ENCODE assay signal across 23 mouse cellular contexts in genomic region chr5:139432333-139432732, GRCm38 (mm10). TPM values are rescaled to one million over a fixed set of nuclear protein-coding genes. Genes with fewer than 3 reads are reported as not detected.
A peak's percentile ranks its signal among the peaks of the same experiment; 100 is the strongest.
DNase-seq lines count a peak whose midpoint lies in the region; ATAC-seq and TF ChIP-seq lines count a peak whose summit lies in the region.
"Had no signal": no experiment of that assay in that cellular context is flagged by ENCODE, and none has a peak within 500 bp of the region (broad histone marks: within the 10 kb centered on the region; RNA-seq: fewer than 3 reads in every experiment).

No protein-coding gene starts in this region.

- H3K9me3 ChIP-seq in limb, embryonic 12.5 days, result no peaks in the 10 kb centered on the region
- H3K9me3 ChIP-seq in limb, embryonic 10.5 days (replicated peaks), result no peaks in the 10 kb centered on the region
- no peaks in the 10 kb centered on the region for H3K9me3 ChIP-seq in forebrain, embryonic 15.5 days
- H3K9me3 ChIP-seq in midbrain, embryonic 16.5 days (replicated peaks; ENCODE audit: control insufficient read depth, low read length, poor library complexity, severe bottlenecking), result no peaks in the 10 kb centered on the region
- H3K9me3 ChIP-seq: embryonic facial prominence, embryonic 15.5 days; G1E; heart, embryonic 12.5 days; intestine, embryonic 15.5 days; limb, embryonic 15.5 days; liver, embryonic 15.5 days had no signal

- ATAC-seq in limb, embryonic 12.5 days (ENCODE audit: insufficient number of reproducible peaks, insufficient read depth, low FRiP score, low TSS enrichment, low read depth), result no peak
- no peak for ATAC-seq in forebrain, embryonic 15.5 days (replicated peaks)
- ATAC-seq in midbrain, embryonic 16.5 days, result no peak
- ATAC-seq: activated CD4-positive, CD25-positive, alpha-beta regulatory T cell, adult 4 months; intestine, embryonic 15.5 days had no signal

- no peak for TF ChIP-seq CTCF in gastrocnemius, adult 2 months (IDR thresholded peaks at IDR 0.05)

- peaks cover 38% of the 10 kb centered on the region for H3K4me1 ChIP-seq in limb, embryonic 12.5 days (replicated peaks)
- peaks cover 36% of the 10 kb centered on the region for H3K4me1 ChIP-seq in limb, embryonic 10.5 days
- peaks cover 78% of the 10 kb centered on the region for H3K4me1 ChIP-seq in forebrain, embryonic 15.5 days
- H3K4me1 ChIP-seq in midbrain, embryonic 16.5 days (ENCODE audit: control insufficient read depth, insufficient read depth, low read length), result peaks cover 44% of the 10 kb centered on the region

- H3K4me2 ChIP-seq in limb, embryonic 12.5 days, result no peak overlapping the region
- H3K4me2 ChIP-seq in forebrain, embryonic 15.5 days (replicated peaks), result no peak overlapping the region
- H3K4me2 ChIP-seq in midbrain, embryonic 16.5 days (ENCODE audit: low read length), result no peak overlapping the region
- H3K4me2 ChIP-seq: embryonic facial prominence, embryonic 15.5 days; heart, embryonic 12.5 days; intestine, embryonic 15.5 days; limb, embryonic 15.5 days; liver, embryonic 15.5 days had no signal

- 65% methylated on average over 6 of the region's 6 CpGs for WGBS in limb, embryonic 12.5 days
- WGBS in limb, embryonic 10.5 days, result 68% methylated on average over 6 of the region's 6 CpGs
- WGBS in forebrain, embryonic 15.5 days, result 22% methylated on average over 6 of the region's 6 CpGs
- 31% methylated on average over 6 of the region's 6 CpGs for WGBS in midbrain, embryonic 16.5 days

- no peak overlapping the region for H3K4me3 ChIP-seq in gastrocnemius, adult 2 months
- no peak overlapping the region for H3K4me3 ChIP-seq in limb, embryonic 12.5 days (replicated peaks)
- H3K4me3 ChIP-seq in limb, embryonic 10.5 days, result no peak overlapping the region
- no peak overlapping the region for H3K4me3 ChIP-seq in forebrain, embryonic 15.5 days
- H3K4me3 ChIP-seq in midbrain, embryonic 16.5 days (ENCODE audit: low read depth, low read length), result no peak overlapping the region
- H3K4me3 ChIP-seq: embryonic facial prominence, embryonic 15.5 days; heart, embryonic 12.5 days; intestine, embryonic 15.5 days; limb, embryonic 15.5 days; liver, embryonic 15.5 days had no signal

- no peak for DNase-seq in gastrocnemius, adult 2 months
- DNase-seq in gastrocnemius, adult 8-10 months (ENCODE audit: low spot score in 2 of 2), result no peak
- no peak for DNase-seq in limb, embryonic 10.5 days (ENCODE audit: low spot score)
- DNase-seq in natural killer cell, adult 2 months (ENCODE audit: low spot score in 2 of 2), result no peak
- no peak for DNase-seq in testis, postnatal 10 days (ENCODE audit: low spot score)
- DNase-seq: adrenal gland, postnatal 14 days; cerebellum, adult 2 months; cerebellum, postnatal 36 days; heart, postnatal 14 days; kidney, adult 9 months; kidney, postnatal 4 days; right cerebral cortex, postnatal 4 days had no signal

- no peaks in the 10 kb centered on the region; the same call in 1 of the 2 replicates for H3K36me3 ChIP-seq in limb, embryonic 12.5 days
- peaks cover 3% of the 10 kb centered on the region; the same call in 1 of the 2 replicates for H3K36me3 ChIP-seq in limb, embryonic 10.5 days
- H3K36me3 ChIP-seq in forebrain, embryonic 15.5 days, result no peaks in the 10 kb centered on the region
- H3K36me3 ChIP-seq in midbrain, embryonic 16.5 days (ENCODE audit: control insufficient read depth, insufficient read depth, low read length), result no peaks in the 10 kb centered on the region
- H3K36me3 ChIP-seq: embryonic facial prominence, embryonic 15.5 days; heart, embryonic 12.5 days; intestine, embryonic 15.5 days; limb, embryonic 15.5 days; liver, embryonic 15.5 days had no signal

- 0 out of 2 replicates have a peak overlapping the region, but pooled peaks have one; percentile 2 for H3K9ac ChIP-seq in limb, embryonic 12.5 days (replicated peaks)
- H3K9ac ChIP-seq in forebrain, embryonic 15.5 days (replicated peaks), result no peak overlapping the region
- H3K9ac ChIP-seq in midbrain, embryonic 16.5 days (ENCODE audit: low read depth, low read length), result 0 out of 2 replicates have a peak overlapping the region, but pooled peaks have one; percentile 25
- H3K9ac ChIP-seq: embryonic facial prominence, embryonic 15.5 days; heart, embryonic 12.5 days; intestine, embryonic 15.5 days; limb, embryonic 15.5 days; liver, embryonic 15.5 days had no signal

- H3K27me3 ChIP-seq in limb, embryonic 12.5 days, result no peaks in the 10 kb centered on the region
- no peaks in the 10 kb centered on the region for H3K27me3 ChIP-seq in limb, embryonic 10.5 days (ENCODE audit: low read depth, poor library complexity, severe bottlenecking)
- no peaks in the 10 kb centered on the region for H3K27me3 ChIP-seq in forebrain, embryonic 15.5 days
- H3K27me3 ChIP-seq in midbrain, embryonic 16.5 days (ENCODE audit: control insufficient read depth, insufficient read depth, low read depth, low read length), result no peaks in the 10 kb centered on the region
- H3K27me3 ChIP-seq: embryonic facial prominence, embryonic 15.5 days; intestine, embryonic 15.5 days; limb, embryonic 15.5 days; liver, embryonic 15.5 days had no signal

- intact Hi-C loops in gastrocnemius, adult 2 months (cut with DNase I), result no loop called here

- H3K27ac ChIP-seq in gastrocnemius, adult 2 months, result peak overlapping the region; percentile 38; the same call in 1 of the 2 replicates
- H3K27ac ChIP-seq in limb, embryonic 12.5 days, result no peak overlapping the region
- H3K27ac ChIP-seq in limb, embryonic 10.5 days, result no peak overlapping the region
- peak overlapping the region; percentile 47 for H3K27ac ChIP-seq in forebrain, embryonic 15.5 days (replicated peaks)
- H3K27ac ChIP-seq in midbrain, embryonic 16.5 days (ENCODE audit: low read length), result peak overlapping the region; percentile 2
- H3K27ac ChIP-seq: embryonic facial prominence, embryonic 15.5 days; intestine, embryonic 15.5 days; limb, embryonic 15.5 days; liver, embryonic 15.5 days; macrophage had no signal

RNA-seq across cellular contexts. Expression of gene Gper1, which starts 9.4 kb away (rescaled TPM):
- total RNA-seq in gastrocnemius, adult 2 months (2021), result 1 to 10 TPM; 1.3 to 2.7 TPM
- under 1 TPM; 0.24 to 0.77 (median 0.61) TPM for total RNA-seq in gastrocnemius, adult 8-10 months (2022)
- 1.7 and 1.9 TPM in 2 replicates for polyA plus RNA-seq in limb, embryonic 12.5 days (2016; fragmentation: Nextera tagmentation; extraction: Ambion mirVana)
- 0.19 and 0.39 TPM in 2 replicates for polyA plus RNA-seq in limb, embryonic 10.5 days (2016; fragmentation: Nextera tagmentation; extraction: Ambion mirVana)
- 7.3 and 8.2 TPM in 2 replicates for polyA plus RNA-seq in forebrain, embryonic 15.5 days (2015; fragmentation: Nextera tagmentation; extraction: Ambion mirVana)
- 9.4 TPM in 2 replicates for polyA plus RNA-seq in midbrain, embryonic 16.5 days (2015; fragmentation: Nextera tagmentation; extraction: Ambion mirVana)
- total RNA-seq: G1E had no signal
- polyA plus RNA-seq: activated CD4-positive, CD25-positive, alpha-beta regulatory T cell, adult 4 months; G1E; macrophage had no signal

RNA-seq across cellular contexts. Expression of gene C130050O18Rik, which starts 27.3 kb away (rescaled TPM):
- total RNA-seq in gastrocnemius, adult 2 months (2021), result under 1 TPM; 0.15 to 0.33 TPM
- under 1 TPM in 2 of 4 experiments, not detected in 2; 0.15 to 0.27 TPM for total RNA-seq in gastrocnemius, adult 8-10 months (2022)
- polyA plus RNA-seq in limb, embryonic 12.5 days (2016; fragmentation: Nextera tagmentation; extraction: Ambion mirVana), result 1.5 and 1.7 TPM in 2 replicates
- polyA plus RNA-seq in limb, embryonic 10.5 days (2016; fragmentation: Nextera tagmentation; extraction: Ambion mirVana), result 0.16 and 0.56 TPM in 2 replicates
- polyA plus RNA-seq in forebrain, embryonic 15.5 days (2015; fragmentation: Nextera tagmentation; extraction: Ambion mirVana), result 0.13 and 0.20 TPM in 2 replicates
- 0.14 and 0.39 TPM in 2 replicates for polyA plus RNA-seq in midbrain, embryonic 16.5 days (2015; fragmentation: Nextera tagmentation; extraction: Ambion mirVana)
- polyA plus RNA-seq: activated CD4-positive, CD25-positive, alpha-beta regulatory T cell, adult 4 months had no signal

RNA-seq across cellular contexts. Expression of gene 3110082I17Rik, which starts 28.0 kb away (rescaled TPM):
- total RNA-seq in gastrocnemius, adult 2 months (2021), result 10 to 100 TPM in 1 of 2 experiments, 1 to 10 TPM in 1; 7.9 to 10.3 TPM
- total RNA-seq in gastrocnemius, adult 8-10 months (2022), result 10 to 100 TPM in 1 of 4 experiments, 1 to 10 TPM in 3; 6.6 to 10.2 (median 9.1) TPM
- polyA plus RNA-seq in limb, embryonic 12.5 days (2016; fragmentation: Nextera tagmentation; extraction: Ambion mirVana), result 32.7 and 34.2 TPM in 2 replicates
- polyA plus RNA-seq in limb, embryonic 10.5 days (2016; fragmentation: Nextera tagmentation; extraction: Ambion mirVana), result 51.6 and 60.2 TPM in 2 replicates
- polyA plus RNA-seq in forebrain, embryonic 15.5 days (2015; fragmentation: Nextera tagmentation; extraction: Ambion mirVana), result 20.4 and 21.0 TPM in 2 replicates
- polyA plus RNA-seq in midbrain, embryonic 16.5 days (2015; fragmentation: Nextera tagmentation; extraction: Ambion mirVana), result 16.8 and 17.7 TPM in 2 replicates

RNA-seq across cellular contexts. Expression of gene Zfand2a, which starts 52.0 kb away (rescaled TPM):
- 10 to 100 TPM in 1 of 2 experiments, 1 to 10 TPM in 1; 8.5 to 10.3 TPM for total RNA-seq in gastrocnemius, adult 2 months (2021)
- total RNA-seq in gastrocnemius, adult 8-10 months (2022), result 10 to 100 TPM in 1 of 4 experiments, 1 to 10 TPM in 3; 7.8 to 11.4 (median 8.9) TPM
- 8.1 and 10.9 TPM in 2 replicates for polyA plus RNA-seq in limb, embryonic 12.5 days (2016; fragmentation: Nextera tagmentation; extraction: Ambion mirVana)
- 12.5 and 12.8 TPM in 2 replicates for polyA plus RNA-seq in limb, embryonic 10.5 days (2016; fragmentation: Nextera tagmentation; extraction: Ambion mirVana)
- polyA plus RNA-seq in forebrain, embryonic 15.5 days (2015; fragmentation: Nextera tagmentation; extraction: Ambion mirVana), result 14.2 and 17.5 TPM in 2 replicates
- 24.0 and 28.1 TPM in 2 replicates for polyA plus RNA-seq in midbrain, embryonic 16.5 days (2015; fragmentation: Nextera tagmentation; extraction: Ambion mirVana)

RNA-seq across cellular contexts. Expression of gene Gpr146, which starts 54.8 kb away (rescaled TPM):
- 10 to 100 TPM; 26.5 to 41.2 TPM for total RNA-seq in gastrocnemius, adult 2 months (2021)
- total RNA-seq in gastrocnemius, adult 8-10 months (2022), result 10 to 100 TPM; 20.9 to 28.6 (median 25.4) TPM
- polyA plus RNA-seq in limb, embryonic 12.5 days (2016; fragmentation: Nextera tagmentation; extraction: Ambion mirVana), result 1.7 and 2.3 TPM in 2 replicates
- polyA plus RNA-seq in limb, embryonic 10.5 days (2016; fragmentation: Nextera tagmentation; extraction: Ambion mirVana), result 2.2 and 2.3 TPM in 2 replicates
- polyA plus RNA-seq in forebrain, embryonic 15.5 days (2015; fragmentation: Nextera tagmentation; extraction: Ambion mirVana), result 1.3 and 1.5 TPM in 2 replicates
- 2.5 and 2.9 TPM in 2 replicates for polyA plus RNA-seq in midbrain, embryonic 16.5 days (2015; fragmentation: Nextera tagmentation; extraction: Ambion mirVana)

Comparison
In these comparisons a context has a peak if more than half of its experiments do, and no peak if none do; other contexts are left out.
1. H3K27ac ChIP-seq: peak in gastrocnemius, adult 2 months (single experiment), forebrain, embryonic 15.5 days (single experiment) and midbrain, embryonic 16.5 days (single experiment); none in limb, embryonic 12.5 days (single experiment) and limb, embryonic 10.5 days (single experiment).